Mouse (Mus musculus) midbrain, embryonic 15.5 days (tissue): ENCODE data around the gene Pbp2. TPM values are rescaled to one million over a fixed set of nuclear protein-coding genes. Genes with fewer than 3 reads are reported as not detected.

Experiments used
- ATAC-seq: fragments of 200-750 bp; cut with Nextera tagmentation; replicated peaks from 2 replicates; pipeline ENCODE4 v1.8.0; 2017; ENCODE audit warnings: moderate TSS enrichment
- H3K27ac ChIP-seq: fragments of 300-500 bp; sonication (generic); 2 replicates; pipeline ENCODE4 v1.5.1; 2015; ENCODE audit warnings: mild to moderate bottlenecking, inconsistent platforms
- H3K27me3 ChIP-seq: fragments of 300-500 bp; sonication (generic); replicated peaks from 2 replicates; pipeline ENCODE4 v1.6.1; 2015; ENCODE audit warnings: inconsistent platforms
- H3K36me3 ChIP-seq: fragments of 300-500 bp; sonication (generic); replicated peaks from 2 replicates; pipeline ENCODE4 v1.6.1; 2015; ENCODE audit warnings: inconsistent platforms
- H3K4me1 ChIP-seq: fragments of 300-500 bp; sonication (generic); 2 replicates; pipeline ENCODE4 v1.6.1; 2015; ENCODE audit warnings: inconsistent platforms
- H3K4me2 ChIP-seq: fragments of 300-500 bp; sonication (generic); 2 replicates; pipeline ENCODE4 v1.6.1; 2015; ENCODE audit warnings: inconsistent platforms, mild to moderate bottlenecking, moderate library complexity
- H3K4me3 ChIP-seq: fragments of 300-500 bp; sonication (generic); 2 replicates; pipeline ENCODE4 v1.5.1; 2015; ENCODE audit warnings: mild to moderate bottlenecking, inconsistent platforms
- H3K9ac ChIP-seq: fragments of 300-500 bp; sonication (generic); 2 replicates; pipeline ENCODE4 v1.6.1; 2015; ENCODE audit warnings: mild to moderate bottlenecking, inconsistent platforms
- H3K9me3 ChIP-seq: fragments of 300-500 bp; sonication (generic); 2 replicates; pipeline ENCODE4 v1.6.1; 2016; ENCODE audit warnings: inconsistent platforms
- WGBS: fragments of 180-500 bp; shearing (Covaris S2); methylation state at CpG from one replicate; pipeline ENCODE4 v1.1.7; 2015; ENCODE audit warnings: mixed read lengths; 5-methylcytosine and 5-hydroxymethylcytosine counted together
- polyA plus RNA-seq: library from polyadenylated mRNA; unstranded; fragments of >200 nt; fragmentation: Nextera tagmentation; extraction: Ambion mirVana; gene quantifications from 2 replicates; pipeline ENCODE4 v1.2.1, GENCODE M21; 2015

Pbp2 gene
- polyA plus RNA-seq, 1 experiment from 2014 or later, result not detected

DNA sequence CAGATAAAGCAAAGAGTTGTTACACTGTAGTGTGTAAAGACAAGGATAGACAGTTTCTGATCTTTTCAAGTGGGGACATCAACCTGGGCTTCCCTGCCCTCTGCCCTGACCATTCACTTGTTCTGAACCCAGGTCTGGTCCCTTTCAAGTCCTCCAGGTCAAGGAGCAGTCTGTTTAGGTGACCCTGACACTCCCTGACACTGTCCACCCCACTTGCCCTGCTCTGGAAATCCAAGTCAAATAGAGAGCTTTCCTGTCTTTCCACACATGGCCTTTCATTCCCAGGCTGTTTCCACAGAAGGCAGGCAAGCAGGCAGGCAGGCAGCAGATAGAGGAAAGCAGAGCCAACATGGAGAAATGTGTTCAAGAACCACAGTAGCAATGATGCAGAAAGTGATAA is 41.8 kb downstream of the Pbp2 start:
- Histone ChIP-seq H3K27ac (no peak overlapping the region), H3K9ac (no peak overlapping the region), H3K4me1 (peaks cover 4% of the 10 kb centered on the region; the same call in 1 of the 2 replicates), H3K27me3 (no peaks in the 10 kb centered on the region), H3K9me3 (no peaks in the 10 kb centered on the region), H3K4me2 (no peak overlapping the region), H3K36me3 (no peaks in the 10 kb centered on the region), H3K4me3 (no peak overlapping the region)
- ATAC-seq, result no peak

DNA sequence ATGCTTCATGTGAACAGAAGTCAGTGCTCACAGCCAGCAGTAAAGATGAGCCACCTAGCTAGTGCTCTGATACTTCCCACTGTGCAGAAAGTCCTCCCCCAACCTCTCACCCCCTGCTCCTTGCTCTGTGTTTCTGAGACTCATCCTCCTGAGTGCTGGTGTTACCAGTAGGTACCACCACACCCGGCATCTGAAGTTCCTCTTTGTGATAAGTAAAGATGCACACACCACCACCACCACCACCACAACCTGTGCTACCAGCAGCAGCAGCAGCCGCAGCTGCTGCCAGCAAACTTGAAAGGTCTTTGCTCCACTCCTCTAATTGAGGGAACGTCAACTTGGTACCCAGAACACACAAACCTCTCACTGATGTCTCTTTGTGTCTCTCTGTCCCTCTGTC is 43.0 kb downstream of the Pbp2 start:
- 86% methylated on average over 3 of the region's 3 CpGs for WGBS
- H3K4me1 ChIP-seq, result peaks cover 4% of the 10 kb centered on the region; the same call in 1 of the 2 replicates
- H3K9ac ChIP-seq, result no peak overlapping the region
- H3K27ac ChIP-seq, result no peak overlapping the region
- H3K4me3 ChIP-seq, result no peak overlapping the region
- no peaks in the 10 kb centered on the region for H3K36me3 ChIP-seq
- H3K9me3 ChIP-seq, result no peaks in the 10 kb centered on the region
- H3K27me3 ChIP-seq, result no peaks in the 10 kb centered on the region
- no peak overlapping the region for H3K4me2 ChIP-seq
- ATAC-seq, result no peak

DNA sequence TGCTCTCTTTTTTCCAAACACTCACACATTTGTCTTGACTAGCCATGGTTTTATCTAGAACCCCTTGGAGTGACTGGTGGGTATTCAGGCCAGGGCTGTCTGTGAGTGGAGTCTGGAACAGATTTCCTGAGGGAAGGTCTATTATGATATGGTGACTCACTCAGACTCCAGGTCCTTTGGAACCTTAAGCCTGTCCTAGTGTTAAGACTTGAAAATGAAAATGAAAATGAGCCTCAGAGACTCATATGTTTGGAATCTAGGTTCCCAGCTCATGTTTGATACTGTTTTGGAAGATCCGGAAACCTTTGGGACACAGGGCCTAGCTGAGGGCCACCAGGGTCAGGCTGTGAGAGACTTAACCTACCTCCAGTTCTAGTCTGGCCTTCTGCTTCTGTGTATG is 44.1 kb downstream of the Pbp2 start:
- Histone ChIP-seq H3K4me3 (no peak overlapping the region), H3K27me3 (no peaks in the 10 kb centered on the region), H3K4me1 (peaks cover 2% of the 10 kb centered on the region; the same call in 1 of the 2 replicates), H3K9me3 (no peaks in the 10 kb centered on the region), H3K9ac (no peak overlapping the region), H3K27ac (no peak overlapping the region), H3K4me2 (no peak overlapping the region), H3K36me3 (no peaks in the 10 kb centered on the region)
- ATAC-seq, result no peak
- WGBS, result 94% methylated on average over 1 of the region's 1 CpGs

DNA sequence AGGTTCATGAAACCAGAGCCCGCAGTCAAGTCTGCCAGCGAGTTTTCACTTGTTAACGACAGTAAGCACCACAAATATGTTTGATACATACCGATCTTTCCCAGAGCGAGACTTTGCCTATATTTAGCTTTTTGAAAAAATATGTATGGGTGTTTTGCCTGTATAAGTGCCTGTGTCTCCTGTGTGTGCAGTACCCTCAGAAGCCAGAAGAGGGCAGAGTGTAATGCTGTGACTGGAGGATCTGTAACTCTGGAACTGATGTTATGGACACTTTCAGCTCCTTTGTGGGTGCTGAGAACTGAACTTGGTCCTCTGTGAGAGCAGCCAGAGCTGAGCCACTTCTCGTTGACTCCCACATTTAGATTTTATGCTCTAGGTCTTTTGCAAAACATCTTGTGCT is 46.1 kb downstream of the Pbp2 start:
- no peak for ATAC-seq
- no peaks in the 10 kb centered on the region for H3K36me3 ChIP-seq

DNA sequence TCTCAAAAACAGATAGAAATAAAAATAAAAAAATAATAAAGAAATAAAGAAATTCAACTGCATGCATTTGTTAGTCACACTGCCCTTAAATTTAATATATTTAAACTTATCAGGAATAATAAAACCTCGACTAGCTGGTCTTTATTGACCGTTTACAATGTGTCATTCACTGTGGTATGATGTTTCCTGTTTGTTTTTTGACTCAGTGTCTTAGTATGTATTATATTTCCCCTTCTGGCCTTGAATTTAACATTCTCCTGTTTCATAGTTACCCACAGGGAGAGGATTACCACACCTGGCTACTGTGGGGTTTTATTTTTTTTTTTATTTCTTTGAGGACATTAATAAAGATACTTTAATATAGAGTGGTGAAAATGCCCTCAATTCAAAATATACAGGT is 47.6 kb downstream of the Pbp2 start:
- ATAC-seq, result no peak
- no peak overlapping the region for H3K4me2 ChIP-seq
- H3K9ac ChIP-seq, result no peak overlapping the region
- H3K4me3 ChIP-seq, result no peak overlapping the region
- H3K27ac ChIP-seq, result no peak overlapping the region
- H3K27me3 ChIP-seq, result no peaks in the 10 kb centered on the region
- 81% methylated on average over 2 of the region's 2 CpGs for WGBS
- H3K4me1 ChIP-seq, result no peaks in the 10 kb centered on the region
- H3K9me3 ChIP-seq, result no peaks in the 10 kb centered on the region
- H3K36me3 ChIP-seq, result no peaks in the 10 kb centered on the region

More for the DNA sequence above, 46.1 kb downstream of the Pbp2 start:
- Histone ChIP-seq H3K4me1 (no peaks in the 10 kb centered on the region), H3K9me3 (no peaks in the 10 kb centered on the region), H3K9ac (no peak overlapping the region), H3K27me3 (no peaks in the 10 kb centered on the region), H3K27ac (no peak overlapping the region), H3K4me3 (no peak overlapping the region), H3K4me2 (no peak overlapping the region)
- 95% methylated on average over 6 of the region's 6 CpGs for WGBS

DNA sequence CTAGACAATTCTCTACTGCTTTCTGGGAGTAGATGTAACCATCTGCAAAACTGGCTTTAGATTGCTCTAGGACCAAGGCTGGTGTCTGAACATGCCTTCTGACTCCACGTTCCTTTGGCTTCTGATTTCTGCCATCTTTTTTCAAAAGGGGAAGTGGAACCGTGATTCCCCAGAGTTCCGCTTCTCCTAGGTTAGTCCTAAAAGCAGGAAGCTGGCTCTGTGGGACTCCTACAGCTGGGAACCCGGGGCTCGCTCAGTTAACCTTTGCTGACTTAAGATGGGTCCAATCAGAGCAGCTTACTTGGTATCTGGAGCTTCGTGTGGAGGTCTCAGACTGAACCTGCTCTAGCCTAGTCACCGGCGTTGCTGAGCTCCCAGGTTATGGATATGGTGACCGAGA is 49.1 kb downstream of the Pbp2 start:
- no peak overlapping the region for H3K4me2 ChIP-seq
- no peak overlapping the region for H3K9ac ChIP-seq
- H3K9me3 ChIP-seq, result no peaks in the 10 kb centered on the region
- WGBS, result 93% methylated on average over 9 of the region's 9 CpGs
- H3K4me1 ChIP-seq, result no peaks in the 10 kb centered on the region
- no peak for ATAC-seq
- no peaks in the 10 kb centered on the region for H3K27me3 ChIP-seq
- H3K27ac ChIP-seq, result no peak overlapping the region
- H3K36me3 ChIP-seq, result no peaks in the 10 kb centered on the region
- no peak overlapping the region for H3K4me3 ChIP-seq

DNA sequence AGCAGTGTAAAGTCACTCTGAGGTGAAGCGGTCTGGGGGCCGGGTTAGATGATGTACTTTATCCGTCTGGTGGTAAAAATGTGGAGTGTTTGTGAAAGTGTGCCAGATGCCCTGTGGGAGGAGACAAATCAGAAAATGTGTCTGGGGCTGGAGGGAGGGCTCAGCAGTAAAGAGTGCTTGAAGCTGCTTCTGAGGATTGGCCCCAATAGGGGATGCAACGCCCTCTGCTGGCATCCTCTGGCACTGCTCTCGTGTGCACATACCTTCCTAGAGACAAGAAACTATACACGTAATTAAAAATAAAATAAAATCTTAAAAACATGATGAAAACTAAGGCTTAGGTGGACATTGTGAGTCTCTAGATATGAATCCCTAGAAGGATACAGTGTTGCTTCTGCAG is 49.8 kb downstream of the Pbp2 start:
- H3K27me3 ChIP-seq, result no peaks in the 10 kb centered on the region
- no peak overlapping the region for H3K9ac ChIP-seq
- H3K9me3 ChIP-seq, result no peaks in the 10 kb centered on the region
- no peak overlapping the region for H3K4me3 ChIP-seq
- 93% methylated on average over 6 of the region's 6 CpGs for WGBS
- no peak overlapping the region for H3K4me2 ChIP-seq
- no peak overlapping the region for H3K27ac ChIP-seq
- no peaks in the 10 kb centered on the region for H3K36me3 ChIP-seq
- no peaks in the 10 kb centered on the region for H3K4me1 ChIP-seq
- ATAC-seq, result no peak

Other genes starting within 250 kb of the Pbp2 start
- gene Gprc5a, start 244.8 kb downstream of the Pbp2 start, polyA plus RNA-seq, result 0.40 and 0.65 TPM in 2 replicates
- gene Gprc5d, start 192.1 kb downstream of the Pbp2 start, polyA plus RNA-seq, result not detected in 2 replicates
- 110 and 117 TPM in 2 replicates for gene Fam234b, start 112.4 kb downstream of the Pbp2 start, polyA plus RNA-seq
- gene Hebp1, start 112.4 kb downstream of the Pbp2 start, polyA plus RNA-seq, result 4.7 and 6.1 TPM in 2 replicates
- gene Gsg1, start 56.1 kb downstream of the Pbp2 start, polyA plus RNA-seq, result 0.19 TPM in 1 of 2 replicates, not detected in the other
- gene Emp1, start 52.1 kb upstream of the Pbp2 start, polyA plus RNA-seq, result 7.3 and 7.6 TPM in 2 replicates